Mouse (Mus musculus): ENCODE results near the gene Stard8.

DNA sequence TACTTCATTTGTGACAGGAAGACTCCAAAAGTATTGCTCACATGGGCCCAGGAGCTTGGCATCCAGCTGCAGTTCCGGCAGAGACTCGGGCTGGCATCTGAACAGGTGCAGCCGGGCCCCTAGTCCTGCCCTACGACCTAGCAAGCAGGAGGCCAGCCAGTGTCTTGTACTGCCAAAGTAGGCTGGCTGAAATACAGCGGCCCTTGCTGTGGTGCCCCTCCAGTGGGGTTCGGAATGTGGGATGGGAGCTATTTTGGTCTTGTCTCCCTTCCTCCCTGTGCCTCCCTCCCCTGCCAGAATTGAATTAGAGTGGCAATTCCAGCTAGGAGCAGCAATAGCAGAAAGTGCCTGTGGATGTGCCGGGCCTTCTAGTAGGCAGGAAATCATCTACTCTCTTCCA is 51.5 kb downstream of the Stard8 start:
- TF ChIP-seq POLR2A (IDR thresholded peaks at IDR 0.05; ENCODE audit: insufficient read depth, low read length), result no peak
- no peak for TF ChIP-seq CTCF (IDR thresholded peaks at IDR 0.05; ENCODE audit: low read depth, low read length)
- no peak for TF ChIP-seq EP300 (IDR thresholded peaks at IDR 0.05; ENCODE audit: insufficient read depth, low read depth, low read length)
